Mouse (Mus musculus) spleen, postnatal 4 days (tissue): ENCODE measurements at regions not wholly inside any gene's neighbourhood (a gene's known extent, or its start where the extent isn't known, plus 50 kb on each side); places are given as distances from the start of the nearest gene placed in this dataset.
A peak's percentile ranks its signal among the peaks of the same experiment; 100 is the strongest.

ENCODE experiments used
- DNase-seq, 2 experiments: peaks; one replicate each; pipeline ENCODE4 v3.0.0; 2022; ENCODE audit warnings: low spot score in 2 of 2

GRCm38 (mm10) chr1:63977956-63978355 lies 144.1 kb downstream of the Klf7 start:
- no peak for DNase-seq

DNA sequence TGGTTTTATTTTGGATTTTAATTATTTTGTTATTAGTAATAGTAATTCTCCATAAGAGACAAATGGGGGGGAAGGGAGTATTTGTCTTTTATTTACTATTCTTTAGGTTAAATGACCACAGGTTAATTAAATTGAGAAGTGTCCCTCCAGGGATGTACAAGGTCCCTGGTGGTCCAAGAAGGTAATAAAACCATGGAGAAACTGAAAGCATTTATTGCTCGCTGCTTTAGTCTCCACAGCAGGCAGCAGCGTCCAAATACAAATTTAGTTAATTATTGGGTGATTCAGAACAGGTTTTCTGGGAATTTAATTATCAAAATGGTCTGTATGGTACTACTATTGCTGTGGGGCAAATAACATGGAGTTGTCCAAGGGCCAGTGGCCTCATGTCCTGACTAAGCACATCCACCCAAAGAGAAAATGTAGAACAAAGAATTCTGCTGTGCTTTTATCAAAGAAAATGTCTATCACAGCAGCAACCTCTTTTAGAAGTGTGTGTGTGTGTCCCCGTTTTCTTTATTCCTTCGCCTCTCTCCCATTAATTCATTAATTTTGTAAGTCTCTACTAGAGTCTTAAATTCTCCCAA lies 144.7 kb downstream of the Klf7 start:
- DNase-seq: no peak

- DNase-seq: no peak
Measured at GRCm38 (mm10) chr1:63976862-63977261, 145.2 kb downstream of the Klf7 start.

- no peak for DNase-seq
Measured at GRCm38 (mm10) chr1:63967849-63968248, 154.2 kb downstream of the Klf7 start.

DNA sequence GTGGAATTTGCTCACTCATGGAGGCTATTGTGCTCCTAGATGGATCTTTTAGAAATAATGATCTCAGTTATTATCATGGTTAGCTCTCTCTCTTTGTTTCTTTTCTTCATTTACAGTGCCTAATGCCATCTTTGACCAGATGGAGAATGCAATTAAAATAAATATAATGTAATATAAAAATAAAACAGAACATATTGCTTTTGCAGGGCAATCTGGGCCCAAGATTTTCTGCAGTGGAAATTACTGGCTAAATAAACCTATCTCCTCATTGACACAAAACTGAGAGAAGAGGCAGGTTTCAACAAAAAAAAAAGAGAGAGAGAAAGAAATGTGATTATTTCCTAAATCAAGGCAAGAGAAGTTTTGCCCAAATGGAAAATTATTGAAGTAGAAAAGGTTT lies 156.6 kb downstream of the Klf7 start:
- no peak for DNase-seq

GRCm38 (mm10) chr1:63964519-63964918 lies 157.6 kb downstream of the Klf7 start:
- DNase-seq: no peak

DNA sequence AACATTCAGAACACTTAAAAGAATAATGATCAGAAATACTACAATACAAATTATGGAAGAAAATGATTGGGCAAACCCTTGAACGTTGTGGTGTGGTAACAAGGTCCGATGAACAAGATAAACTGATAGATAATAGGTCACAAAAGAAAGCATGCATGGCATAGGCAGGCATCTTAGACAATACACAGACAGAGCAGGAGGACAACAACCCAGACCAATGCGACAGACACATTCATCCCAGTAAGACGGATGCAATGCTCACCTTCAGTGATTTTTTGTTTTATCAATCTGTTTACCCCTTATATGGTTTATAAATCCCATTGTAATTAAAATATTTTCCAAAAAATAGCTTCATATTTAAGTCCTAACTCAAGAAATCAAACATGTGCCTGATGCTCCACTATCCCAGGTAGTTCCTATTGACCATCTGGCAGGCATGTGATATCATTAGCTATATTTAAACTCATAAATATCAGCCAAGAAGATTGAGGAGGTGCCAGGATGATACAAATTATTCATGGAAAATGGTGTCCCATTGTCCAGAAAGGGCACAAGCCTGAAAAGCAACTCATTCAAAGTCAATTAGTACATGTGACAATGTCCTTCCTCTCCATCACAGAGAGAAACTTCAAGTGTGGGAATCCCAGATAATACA lies 166.3 kb downstream of the Klf7 start:
- no peak for DNase-seq

- DNase-seq: no peak
Measured at GRCm38 (mm10) chr1:63954876-63955513, 167.1 kb downstream of the Klf7 start.

- DNase-seq: no peak
Measured at GRCm38 (mm10) chr1:63954172-63954571, 167.9 kb downstream of the Klf7 start.

DNA sequence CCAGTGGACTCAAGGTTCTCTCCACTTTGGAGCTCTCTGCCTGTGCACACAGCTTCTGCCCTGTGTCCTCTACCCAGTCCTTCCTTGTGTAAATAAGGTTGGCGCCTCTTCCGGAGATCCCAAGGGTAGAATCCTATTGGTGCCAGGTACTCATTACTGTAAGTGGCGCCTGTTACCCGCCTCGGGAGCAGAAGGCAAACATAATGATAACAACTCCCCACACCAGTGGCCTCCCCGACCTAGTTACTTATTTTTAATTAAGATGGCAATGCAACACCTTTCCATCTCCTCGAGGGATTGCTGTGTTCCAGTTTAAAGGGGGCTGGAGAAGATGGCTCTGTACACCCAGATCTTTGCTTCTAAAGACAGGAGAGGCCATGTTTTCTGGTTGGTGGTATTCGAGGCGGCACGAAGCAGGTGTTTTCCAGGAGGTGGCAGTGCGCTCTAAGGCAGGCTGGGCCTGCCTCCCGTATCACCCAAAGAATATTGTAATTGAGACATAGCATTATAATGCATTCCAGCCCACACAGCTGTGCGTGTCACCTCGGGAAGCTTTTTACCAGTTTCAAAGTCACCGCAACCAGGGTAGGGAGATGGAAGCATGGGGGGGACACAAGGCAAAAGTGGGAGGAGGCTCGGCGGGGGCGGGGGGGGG lies 168.7 kb downstream of the Klf7 start:
- peak in 1 of 2 experiments; percentile 13 for DNase-seq

DNA sequence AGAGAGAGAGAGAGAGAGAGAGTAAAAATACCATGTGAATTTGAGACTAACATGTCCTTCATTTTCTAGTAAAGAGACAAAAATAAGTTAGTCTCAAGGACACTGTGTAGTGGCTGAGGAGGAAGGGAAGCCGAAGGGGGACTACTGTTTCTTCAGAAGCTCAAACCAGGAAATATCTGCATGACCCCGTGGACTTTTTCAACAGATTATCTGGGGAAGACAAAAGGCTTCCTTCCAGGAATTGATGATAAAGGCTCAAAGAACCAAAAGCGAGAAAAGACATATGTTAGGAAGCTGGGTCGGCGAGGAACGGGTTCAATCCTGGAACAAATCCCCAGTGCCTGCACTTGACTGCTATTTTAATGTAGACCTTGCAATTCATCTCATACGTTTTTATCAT lies 170.4 kb downstream of the Klf7 start:
- no peak for DNase-seq

- no peak for DNase-seq
Measured at GRCm38 (mm10) chr1:63947278-63947677, 174.8 kb downstream of the Klf7 start.

DNA sequence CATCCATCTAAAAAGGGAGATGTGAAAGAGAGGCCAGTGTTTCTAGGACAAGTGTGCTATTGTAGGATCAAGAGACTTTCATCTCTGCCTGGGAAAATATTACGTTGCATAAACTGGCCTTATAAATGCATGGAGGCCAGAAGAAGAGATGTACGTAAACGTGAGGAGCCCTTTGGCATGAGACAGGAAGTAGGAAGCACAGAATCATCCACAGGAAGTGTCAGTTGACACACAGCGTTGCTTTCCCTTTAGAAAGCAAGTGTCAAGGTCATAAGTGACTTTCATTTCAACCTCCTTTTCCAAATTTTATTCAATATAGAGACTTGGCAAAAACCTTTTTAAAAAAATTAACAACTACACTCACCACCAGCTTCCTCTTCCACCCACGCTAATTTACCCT lies 175.2 kb downstream of the Klf7 start:
- no peak for DNase-seq

DNA sequence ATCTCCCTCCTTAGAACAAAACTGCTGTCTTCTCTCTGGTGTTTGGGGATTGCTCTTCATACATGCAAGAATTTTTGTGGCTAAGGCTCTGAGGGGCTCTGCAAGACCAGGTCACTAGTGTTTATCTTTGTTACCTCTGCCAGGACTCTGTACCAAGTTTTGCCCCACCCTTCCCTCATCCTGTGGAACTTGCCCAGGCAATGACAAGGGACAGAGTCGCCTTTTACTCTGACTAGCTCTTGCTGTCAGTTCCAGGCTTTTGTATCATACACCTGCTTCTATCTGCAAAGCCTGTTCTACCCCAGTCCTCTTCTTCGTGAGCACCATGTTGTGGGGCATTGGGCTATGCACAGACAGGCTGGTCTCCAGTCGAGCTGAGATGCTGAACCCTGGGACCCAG lies 175.7 kb upstream of the 4933402D24Rik start:
- DNase-seq: no peak

GRCm38 (mm10) chr1:63938416-63938815 lies 169.3 kb upstream of the 4933402D24Rik start:
- no peak for DNase-seq

DNA sequence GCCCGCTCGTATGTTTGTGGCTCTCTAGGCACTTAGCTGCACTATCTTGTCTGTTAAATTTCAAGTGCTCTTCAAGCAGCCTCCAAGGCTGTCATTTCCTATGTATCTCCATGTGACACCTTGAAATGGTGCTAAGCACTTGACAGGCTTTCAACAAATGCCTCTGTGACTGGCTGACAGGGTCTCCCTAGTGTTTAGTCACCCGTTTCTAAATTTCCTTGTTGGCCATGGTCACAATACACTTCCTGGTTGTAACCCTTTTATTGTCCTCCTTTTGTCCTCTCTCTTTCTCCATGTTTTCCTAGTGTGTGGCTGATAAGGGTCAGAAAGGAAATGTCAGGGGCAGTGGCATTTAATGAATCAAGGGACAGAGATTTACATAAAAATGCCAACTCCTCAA lies 168.4 kb upstream of the 4933402D24Rik start:
- no peak for DNase-seq

GRCm38 (mm10) chr1:63934570-63935280 lies 165.7 kb upstream of the 4933402D24Rik start:
- no peak for DNase-seq

GRCm38 (mm10) chr1:63932484-63932883 lies 163.4 kb upstream of the 4933402D24Rik start:
- DNase-seq: no peak

DNA sequence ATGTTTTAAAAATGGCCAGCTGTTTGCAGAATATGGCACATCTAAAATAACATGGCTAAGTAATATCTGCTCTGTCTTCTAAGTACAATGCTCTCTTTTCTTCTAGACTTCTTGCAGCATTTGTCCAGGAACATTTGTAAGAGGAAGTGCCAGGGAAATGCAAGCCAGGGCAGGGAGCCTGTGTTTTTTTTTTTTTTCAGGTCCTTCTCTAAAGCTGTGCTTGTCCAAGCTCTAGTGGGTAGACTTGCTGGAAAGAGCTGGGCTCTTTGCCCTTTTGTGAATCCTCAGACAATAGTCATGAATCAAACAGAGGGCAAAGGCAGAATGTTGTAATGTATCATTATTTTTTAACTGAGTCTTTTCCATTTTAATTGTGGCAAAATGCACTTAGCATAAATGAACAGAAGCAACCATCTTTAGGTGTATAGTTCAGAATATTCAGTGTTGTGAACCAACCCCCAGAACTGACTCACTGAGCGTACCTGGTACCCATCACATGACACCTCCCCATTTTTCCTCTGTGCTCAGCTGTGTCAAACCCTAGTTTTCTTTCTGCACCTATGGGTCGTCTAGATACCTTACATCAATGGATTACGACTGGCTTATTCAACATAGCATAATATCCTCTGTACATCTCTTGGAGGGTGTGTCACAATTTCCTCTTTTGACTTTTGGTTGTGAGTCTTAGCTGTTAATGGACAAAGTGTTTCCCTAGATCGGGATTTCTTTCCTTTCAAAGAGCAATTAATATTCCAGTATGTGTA lies 160.5 kb upstream of the 4933402D24Rik start:
- no peak for DNase-seq

- no peak for DNase-seq
Measured at GRCm38 (mm10) chr1:63928850-63929249, 159.8 kb upstream of the 4933402D24Rik start.

- DNase-seq: no peak
Measured at GRCm38 (mm10) chr1:63928361-63928760, 159.3 kb upstream of the 4933402D24Rik start.
